Comparison of ENCODE assay signal across 16 mouse cellular contexts in the genomic region with DNA sequence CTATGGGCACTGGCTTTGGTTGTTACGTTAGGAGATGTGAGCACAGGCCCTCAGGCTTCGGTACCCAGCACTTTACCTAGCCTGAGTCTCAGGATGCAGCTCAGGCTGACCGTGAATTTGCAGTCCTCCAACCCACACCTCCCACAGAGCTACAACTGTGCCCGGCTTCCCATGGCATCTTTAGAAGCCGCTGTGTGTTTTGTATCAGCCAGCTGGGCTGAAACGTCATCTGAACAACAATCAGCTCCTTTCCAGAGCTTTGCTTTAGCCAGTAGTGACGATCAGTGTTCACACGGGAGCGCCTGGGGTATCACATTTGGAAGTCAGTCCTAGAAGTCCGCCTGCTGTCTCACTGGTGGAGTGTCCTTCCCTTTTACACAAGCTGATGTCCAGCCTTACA. TPM values are rescaled to one million over a fixed set of nuclear protein-coding genes. Genes with fewer than 3 reads are reported as not detected.
"Had no signal": no experiment of that assay in that cellular context is flagged by ENCODE, and none has a peak within 500 bp of the region (broad histone marks: within the 10 kb centered on the region; RNA-seq: fewer than 3 reads in every experiment).

No protein-coding gene starts in this region.

- H3K4me2 ChIP-seq: kidney, embryonic 15.5 days; limb, embryonic 15.5 days; liver, embryonic 12.5 days; lung, embryonic 14.5 days; neural tube, embryonic 15.5 days had no signal

- H3K4me3 ChIP-seq: kidney, embryonic 15.5 days; limb, embryonic 15.5 days; liver, embryonic 12.5 days; midbrain, embryonic 10.5 days; myocyte; neural tube, embryonic 15.5 days had no signal

- ATAC-seq: intestine, embryonic 16.5 days; liver, embryonic 12.5 days had no signal

- DNase-seq: kidney, adult 2 months; kidney, postnatal 14 days; left cerebral cortex, postnatal 4 days; lung, embryonic 14.5 days; lung, postnatal 10 days; lung, postnatal 4 days; midbrain, embryonic 14.5 days; thymus, postnatal 36 days had no signal

- H3K27me3 ChIP-seq: kidney, embryonic 15.5 days; limb, embryonic 15.5 days; neural tube, embryonic 15.5 days had no signal

- H3K27ac ChIP-seq: kidney, embryonic 15.5 days; limb, embryonic 15.5 days; liver, embryonic 12.5 days; midbrain, embryonic 10.5 days; neural tube, embryonic 15.5 days had no signal

- H3K9me3 ChIP-seq: kidney, embryonic 15.5 days; limb, embryonic 15.5 days; liver, embryonic 12.5 days; midbrain, embryonic 10.5 days; neural tube, embryonic 15.5 days had no signal

- H3K9ac ChIP-seq: kidney, embryonic 15.5 days; limb, embryonic 15.5 days; liver, embryonic 12.5 days; lung, embryonic 14.5 days; neural tube, embryonic 15.5 days had no signal

- H3K36me3 ChIP-seq: kidney, embryonic 15.5 days; limb, embryonic 15.5 days; liver, embryonic 12.5 days; midbrain, embryonic 10.5 days; neural tube, embryonic 15.5 days had no signal

RNA-seq across cellular contexts. Expression of a gene that starts 37.8 kb away (rescaled TPM):
- total RNA-seq: megakaryocyte, adult 5-6 weeks had no signal
